Mouse (Mus musculus) liver, embryonic 14.5 days (tissue): ENCODE results near the gene Axdnd1. TPM values are rescaled to one million over a fixed set of nuclear protein-coding genes. Genes with fewer than 3 reads are reported as not detected.
A peak's percentile ranks its signal among the peaks of the same experiment; 100 is the strongest.

Experiments
- ATAC-seq: fragments of 200-750 bp; cut with Nextera tagmentation; 2 replicates; pipeline ENCODE4 v1.8.0; 2017; ENCODE audit warnings: moderate number of reproducible peaks, mild to moderate bottlenecking, moderate library complexity; ENCODE audit not compliant: insufficient read depth
- DNase-seq, 3 experiments: peaks; one replicate each; pipeline ENCODE4 v3.0.0-alpha.2; 2012 to 2013; ENCODE audit warnings: low read depth in 3 of 3, low spot score in 3 of 3
- H3K27ac ChIP-seq: fragments of 300-500 bp; sonication (generic); 2 replicates; pipeline ENCODE4 v1.5.1; 2014; ENCODE audit warnings: moderate library complexity, mild to moderate bottlenecking, control low read depth, inconsistent platforms
- H3K27me3 ChIP-seq: fragments of 300-500 bp; sonication (generic); 2 replicates; pipeline ENCODE4 v1.6.1; 2014; ENCODE audit warnings: mild to moderate bottlenecking, low read length, moderate library complexity; ENCODE audit not compliant: control insufficient read depth, insufficient read depth
- H3K36me3 ChIP-seq: fragments of 300-500 bp; sonication (generic); replicated peaks from 2 replicates; pipeline ENCODE4 v1.6.1; 2014; ENCODE audit warnings: low read depth; ENCODE audit not compliant: control insufficient read depth, insufficient read depth
- H3K4me1 ChIP-seq, 2 experiments: fragments of 200-500 bp in 1 of 2; fragments of 300-500 bp in 1 of 2; sonication (generic) in 1 of 2; replicated peaks; 2 replicates each; pipeline ENCODE4 v1.6.1; 2012 to 2014; ENCODE audit warnings: antibody characterized with exemption in 1 of 2, inconsistent platforms in 1 of 2, low read length in 1 of 2; ENCODE audit not compliant: control insufficient read depth in 2 of 2, insufficient read depth in 2 of 2
- H3K4me2 ChIP-seq: fragments of 300-500 bp; sonication (generic); 2 replicates; pipeline ENCODE4 v1.6.1; 2014; ENCODE audit warnings: low read depth, mild to moderate bottlenecking, control low read depth, moderate library complexity
- H3K4me3 ChIP-seq, 2 experiments: fragments of 200-500 bp in 1 of 2; fragments of 300-500 bp in 1 of 2; sonication (generic) in 1 of 2; 2 replicates each; pipeline ENCODE4 v1.5.1; 2012 to 2014; ENCODE audit warnings: low read depth in 2 of 2, low read length in 2 of 2, mild to moderate bottlenecking in 2 of 2, control low read depth in 1 of 2, inconsistent platforms in 1 of 2, moderate library complexity in 1 of 2; ENCODE audit not compliant: insufficient read depth in 1 of 2
- H3K9ac ChIP-seq: fragments of 300-500 bp; sonication (generic); replicated peaks from 2 replicates; pipeline ENCODE4 v1.6.1; 2014; ENCODE audit warnings: mild to moderate bottlenecking, control low read depth, moderate library complexity
- H3K9me3 ChIP-seq: fragments of 300-500 bp; sonication (generic); 2 replicates; pipeline ENCODE4 v1.6.1; 2016; ENCODE audit warnings: low read length, mixed read lengths; ENCODE audit not compliant: control insufficient read depth
- CTCF ChIP-seq: IDR thresholded peaks from 2 replicates; pipeline ENCODE4 v1.5.1; 2016; ENCODE audit warnings: antibody characterized with exemption, low read depth, control low read depth
- EP300 ChIP-seq: IDR thresholded peaks from 2 replicates; pipeline ENCODE4 v1.6.1; 2016; ENCODE audit warnings: antibody characterized with exemption, low read depth
- WGBS: fragments of 180-500 bp; shearing (Covaris S2); extraction: QIAGEN DNeasy Blood & Tissue Kit; methylation state at CpG from one replicate; pipeline ENCODE4 v1.1.7; 2014; ENCODE audit not compliant: insufficient replicate concordance; 5-methylcytosine and 5-hydroxymethylcytosine counted together
- polyA plus RNA-seq, 2 experiments: library from polyadenylated mRNA; depleted of rRNA in 1 of 2; stranded (reverse) in 1 of 2; unstranded in 1 of 2; fragments of >200 nt; fragmentation: Nextera tagmentation in 1 of 2; extraction: Ambion mirVana in 1 of 2; gene quantifications; 2 replicates each; pipeline versions ENCODE4 v1.2.1 to v1.2.3; 2012 to 2014

Gene Axdnd1
- polyA plus RNA-seq, 2 experiments: 0.06 to 0.09 TPM

- no peak overlapping the region for H3K4me2 ChIP-seq
- no peaks in the 10 kb centered on the region for H3K9me3 ChIP-seq
- no peak overlapping the region for H3K9ac ChIP-seq
- no peaks in the 10 kb centered on the region for H3K27me3 ChIP-seq
- 24% methylated on average over 3 of the region's 3 CpGs for WGBS
- H3K4me1 ChIP-seq: peaks cover 0 to 11% of the 10 kb centered on the region in 2 experiments; a peak in 2 of 4 replicates
- no peak overlapping the region for H3K4me3 ChIP-seq
- TF ChIP-seq EP300 (no peak), CTCF (no peak)
- H3K36me3 ChIP-seq: no peaks in the 10 kb centered on the region
- no peak overlapping the region for H3K27ac ChIP-seq
- DNase-seq (peak; percentile 20 to 47 (median 35)), ATAC-seq (peak; percentile 85; the same call in 1 of the 2 replicates)
Observed at GRCm38 (mm10) chr1:156386880-156387279, 34.1 kb downstream of the Axdnd1 start.

DNA sequence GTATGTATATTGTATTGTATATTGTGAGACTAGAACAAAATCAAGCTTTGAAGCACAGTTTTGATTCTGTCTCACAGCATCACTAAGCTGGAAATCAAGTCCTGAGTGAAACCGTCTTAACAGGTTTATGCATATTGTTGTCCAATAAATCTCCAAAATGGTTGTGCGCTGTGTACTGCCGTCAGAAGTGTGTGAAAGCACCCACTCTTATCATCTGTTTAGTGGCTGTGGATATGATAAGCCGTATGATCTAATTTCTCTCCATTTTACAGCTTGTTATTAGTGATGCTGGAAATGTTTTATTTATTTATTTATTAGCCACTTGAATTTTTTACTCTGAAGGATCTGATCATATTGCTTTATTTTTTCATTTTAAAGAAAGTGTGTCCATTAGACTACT lies 34.7 kb downstream of the Axdnd1 start:
- TF ChIP-seq EP300: no peak
- no peak for TF ChIP-seq CTCF
- Histone ChIP-seq H3K27me3 (no peaks in the 10 kb centered on the region), H3K27ac (no peak overlapping the region), H3K4me1 (peaks cover 0 to 11% of the 10 kb centered on the region in 2 experiments; a peak in 2 of 4 replicates), H3K4me2 (no peak overlapping the region), H3K9me3 (no peaks in the 10 kb centered on the region), H3K4me3 (no peak overlapping the region), H3K9ac (no peak overlapping the region), H3K36me3 (no peaks in the 10 kb centered on the region)
- ATAC-seq (no peak), DNase-seq (peak in 1 of 3 experiments; percentile 7)
- WGBS: 26% methylated on average over 4 of the region's 4 CpGs

DNA sequence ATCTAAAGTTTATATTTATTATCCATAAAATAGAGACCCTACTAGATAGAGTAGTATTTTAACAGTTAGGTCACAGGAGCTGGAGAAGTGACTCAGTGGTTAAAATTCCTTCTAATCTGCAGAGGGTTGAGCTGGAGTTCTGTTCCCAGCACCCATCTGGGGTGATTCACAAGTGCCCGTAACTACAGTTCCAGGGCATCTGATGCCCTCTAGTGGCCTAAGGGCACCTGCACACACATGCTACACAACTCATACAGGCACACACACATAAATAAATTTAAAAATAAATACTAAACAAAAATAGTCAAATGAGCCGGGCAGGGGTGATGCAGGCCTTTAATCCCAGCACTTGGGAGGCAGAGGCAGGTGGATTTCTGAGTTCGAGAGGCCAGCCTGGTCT lies 39.7 kb downstream of the Axdnd1 start:
- TF ChIP-seq EP300 (no peak), CTCF (0 out of 2 replicates have a peak, but pooled peaks have one; percentile 32)
- Histone ChIP-seq H3K4me3 (no peak overlapping the region), H3K27ac (no peak overlapping the region), H3K27me3 (no peaks in the 10 kb centered on the region), H3K9ac (no peak overlapping the region), H3K9me3 (no peaks in the 10 kb centered on the region), H3K36me3 (no peaks in the 10 kb centered on the region), H3K4me2 (no peak overlapping the region), H3K4me1 (peaks cover 0 to 4% of the 10 kb centered on the region in 2 experiments; a peak in 1 of 4 replicates)
- WGBS: 63% methylated on average over 3 of the region's 3 CpGs
- DNase-seq: no peak
- ATAC-seq: no peak

- H3K27ac ChIP-seq: no peak within 1 kb of the TSS
Observed at GRCm38 (mm10) chr1:156365740-156366139, 55.2 kb downstream of the Axdnd1 start, which contains the start of gene Gm2000. Gene Gm2000 (plus strand): TSS chr1:156366040.

GRCm38 (mm10) chr1:156352466-156352865 lies 68.5 kb downstream of the Axdnd1 start:
- WGBS: 59% methylated on average over 2 of the region's 2 CpGs
- Histone ChIP-seq H3K4me1 (no peaks in the 10 kb centered on the region), H3K4me2 (no peak overlapping the region), H3K36me3 (no peaks in the 10 kb centered on the region), H3K9ac (no peak overlapping the region), H3K27me3 (no peaks in the 10 kb centered on the region), H3K9me3 (no peaks in the 10 kb centered on the region), H3K27ac (no peak overlapping the region), H3K4me3 (no peak overlapping the region)
- TF ChIP-seq EP300: no peak
- no peak for TF ChIP-seq CTCF
- no peak for ATAC-seq
- no peak for DNase-seq

More at GRCm38 (mm10) chr1:156365740-156366139, 55.2 kb downstream of the Axdnd1 start, which contains the start of gene Gm2000:
- ATAC-seq: no peak
- H3K4me1 ChIP-seq: no peaks in the 10 kb centered on the region
- 87% methylated on average over 8 of the region's 8 CpGs for WGBS
- H3K9me3 ChIP-seq: no peaks in the 10 kb centered on the region
- no peak within 1 kb of the TSS for H3K4me3 ChIP-seq
- TF ChIP-seq EP300 (no peak), CTCF (no peak)
- H3K4me2 ChIP-seq: no peak within 1 kb of the TSS
- no peaks in the 10 kb centered on the region for H3K27me3 ChIP-seq
- no peak within 1 kb of the TSS for H3K9ac ChIP-seq
- no peaks in the 10 kb centered on the region for H3K36me3 ChIP-seq
- no peak for DNase-seq
